Mouse (Mus musculus): ENCODE data around the gene Wipi2.

- TF ChIP-seq CTCF (IDR thresholded peaks at IDR 0.05; ENCODE audit: extremely low read depth, insufficient read depth, insufficient read length, insufficient replicate concordance) (peak; percentile 36; the same call in 1 of the 2 replicates), POLR2A (IDR thresholded peaks at IDR 0.05; ENCODE audit: low read depth, low read length) (no peak)
Measured at GRCm38 (mm10) chr5:142619866-142620265, 7.6 kb upstream of the Wipi2 start.
